Mouse (Mus musculus): ENCODE measurements at regions not wholly inside any gene's neighbourhood (a gene's known extent, or its start where the extent isn't known, plus 50 kb on each side); places are given as distances from the start of the nearest gene placed in this dataset.
"Not testable (repeated sequence)": the region's sequence is repeated elsewhere in the genome, so short reads cannot be mapped to it uniquely, and the experiment has no call there.

DNA sequence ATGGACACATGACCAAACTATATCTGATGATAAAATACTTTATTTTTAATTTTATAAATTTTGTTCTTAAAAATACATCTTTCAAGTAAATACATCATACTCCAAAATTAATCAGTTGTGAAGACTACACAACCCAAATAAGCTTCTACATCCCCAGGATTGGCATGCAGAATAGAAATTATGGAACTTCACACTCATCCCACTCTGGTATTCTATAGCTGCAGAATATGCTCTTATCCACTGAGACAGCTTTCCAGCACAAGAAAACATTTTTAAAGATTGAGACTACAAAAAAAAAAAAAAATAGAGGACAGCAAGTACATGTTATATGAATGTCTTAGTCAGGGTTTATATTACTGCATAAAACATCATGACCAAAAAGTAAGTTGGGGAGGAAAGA, 94.4 kb downstream of the Gm11232 start:
- DNase-seq, result no peak

GRCm38 (mm10) chr4:71640521-71640920, 117.2 kb downstream of the Gm11232 start:
- no peak for DNase-seq

- DNase-seq, result no peak
Measured at GRCm38 (mm10) chr4:71627088-71627487, 130.7 kb downstream of the Gm11232 start.

- no peak for DNase-seq
Measured at GRCm38 (mm10) chr4:71626626-71627025, 131.1 kb downstream of the Gm11232 start.

- no peak for DNase-seq
Measured at GRCm38 (mm10) chr4:71624771-71625170, 133.0 kb downstream of the Gm11232 start.

GRCm38 (mm10) chr4:71613720-71614119, 144.0 kb downstream of the Gm11232 start:
- no peak for DNase-seq

- no peak for DNase-seq
Measured at GRCm38 (mm10) chr4:71585880-71586279, 171.9 kb downstream of the Gm11232 start.

DNA sequence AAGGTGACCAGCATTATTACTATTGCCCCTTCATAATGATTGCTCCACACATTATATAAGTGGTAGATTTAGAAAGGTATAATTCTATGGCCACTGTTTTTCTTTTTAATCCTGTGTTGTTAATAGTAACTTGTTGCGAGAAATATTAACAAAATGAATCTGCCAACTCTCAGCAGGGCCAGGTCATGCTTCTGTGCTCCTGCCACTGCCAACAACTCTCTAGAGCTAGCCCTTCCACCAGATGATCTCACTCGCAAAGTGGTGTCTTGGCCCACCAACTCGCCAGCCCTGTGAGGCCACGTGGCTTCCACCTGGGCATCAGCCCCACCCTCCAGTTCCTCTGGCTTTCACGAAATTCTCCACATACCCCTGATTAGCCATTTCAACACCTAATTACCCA, 197.1 kb downstream of the Gm11232 start:
- DNase-seq, result no peak

- no peak for DNase-seq
Measured at GRCm38 (mm10) chr4:71539200-71539599, 218.6 kb downstream of the Gm11232 start.

- no peak for DNase-seq
Measured at GRCm38 (mm10) chr4:71537971-71538370, 219.8 kb downstream of the Gm11232 start.

DNA sequence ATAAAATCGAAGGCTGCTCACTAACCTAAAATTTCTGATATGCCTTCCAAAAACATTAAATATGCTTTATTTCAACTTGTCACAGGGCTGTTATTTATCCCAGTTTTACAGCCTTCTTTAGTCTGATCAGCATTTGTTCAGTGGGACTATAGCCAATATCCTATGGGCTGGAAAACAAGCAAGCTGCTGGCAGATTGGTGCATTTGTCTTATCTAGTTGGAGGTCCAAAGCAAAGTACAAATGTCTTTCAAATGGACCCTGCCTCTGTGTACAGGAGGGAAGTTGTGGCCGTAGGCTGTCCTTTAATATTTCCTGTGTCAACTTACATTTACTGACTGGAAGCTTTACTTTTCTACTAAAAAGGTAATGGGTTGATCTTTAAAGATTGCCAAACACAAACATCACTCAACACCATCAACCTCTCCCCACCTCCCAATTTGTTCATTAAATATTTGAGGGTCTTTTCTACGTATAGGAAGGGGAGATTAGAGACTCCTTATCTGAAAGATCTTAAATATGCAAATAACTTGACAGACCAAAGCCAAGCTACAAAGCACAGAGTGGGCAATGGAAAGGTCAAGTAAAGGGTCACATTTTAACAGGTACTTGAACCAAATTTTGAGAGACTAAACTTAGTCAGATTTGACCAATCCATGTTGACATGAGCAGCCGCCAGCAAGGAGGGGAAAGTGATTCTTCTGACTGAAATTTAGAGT, 233.4 kb downstream of the Gm11232 start:
- no peak for DNase-seq

DNA sequence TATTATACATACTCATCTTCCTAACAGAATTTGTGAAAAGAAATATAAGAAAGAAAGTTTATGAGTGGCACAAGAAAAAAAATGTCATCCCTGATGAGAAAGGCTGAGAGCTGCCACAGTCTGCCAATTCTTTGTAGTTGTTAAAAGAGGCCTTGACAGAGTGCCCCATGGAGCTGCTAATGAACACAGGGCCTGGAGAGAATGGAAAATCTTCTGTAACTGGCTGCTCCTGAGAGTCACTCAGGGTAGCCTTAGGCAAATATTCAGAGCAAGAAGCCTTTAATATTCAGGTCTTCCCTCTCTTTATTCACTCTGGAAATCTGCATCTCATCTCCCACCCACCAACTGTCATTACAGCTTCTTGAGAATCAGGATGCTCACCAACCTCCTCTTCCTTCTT, 237.0 kb downstream of the Gm11232 start:
- DNase-seq, result no peak

GRCm38 (mm10) chr4:71517921-71518404, 239.8 kb downstream of the Gm11232 start:
- DNase-seq, result no peak

- no peak for DNase-seq
Measured at GRCm38 (mm10) chr4:71506911-71507310, 250.9 kb downstream of the Gm11232 start.

DNA sequence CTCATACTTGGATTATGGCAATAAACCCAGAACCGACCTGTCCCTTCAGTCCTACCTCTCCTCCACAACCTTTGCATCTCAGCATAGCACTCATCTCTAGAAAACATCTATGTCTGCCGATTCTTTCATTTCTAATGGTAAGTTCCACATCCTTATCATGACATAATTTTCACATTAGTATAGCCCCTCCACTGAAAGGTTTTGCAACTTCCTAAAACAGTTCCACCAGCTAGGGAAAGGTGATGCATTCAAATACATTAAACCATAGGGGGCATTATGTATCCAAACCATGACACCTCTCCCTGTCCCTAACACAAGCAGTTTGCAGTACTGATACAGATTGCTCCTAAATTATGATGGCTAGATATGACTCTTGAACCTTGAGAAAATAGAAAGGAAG, 268.0 kb downstream of the Gm11232 start:
- DNase-seq, result no peak

DNA sequence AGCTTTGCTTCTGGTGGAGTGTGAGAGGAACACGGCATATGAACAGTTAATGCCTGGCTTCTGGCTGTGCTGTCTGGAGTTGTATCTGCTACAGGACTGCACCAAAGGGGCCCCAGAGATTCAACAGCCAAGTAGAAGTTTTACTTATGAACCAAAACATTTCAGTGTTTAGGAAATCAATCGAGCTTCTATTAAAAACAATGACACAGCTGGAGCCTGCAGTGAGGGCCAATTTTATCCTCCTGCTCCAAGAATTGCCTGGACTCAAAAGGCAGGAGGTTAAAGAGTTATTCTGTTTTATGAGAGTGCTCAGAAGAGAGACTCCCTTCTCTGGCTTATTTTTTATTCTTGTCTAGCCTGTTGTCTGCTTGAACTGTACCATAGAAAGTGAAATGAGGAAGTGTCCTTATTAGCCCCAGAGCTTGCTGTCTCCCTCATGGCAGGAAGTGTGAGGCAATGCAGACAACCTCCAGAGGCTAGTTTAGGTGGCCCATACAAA, 269.1 kb downstream of the Gm11232 start:
- peak; percentile 4 for DNase-seq

DNA sequence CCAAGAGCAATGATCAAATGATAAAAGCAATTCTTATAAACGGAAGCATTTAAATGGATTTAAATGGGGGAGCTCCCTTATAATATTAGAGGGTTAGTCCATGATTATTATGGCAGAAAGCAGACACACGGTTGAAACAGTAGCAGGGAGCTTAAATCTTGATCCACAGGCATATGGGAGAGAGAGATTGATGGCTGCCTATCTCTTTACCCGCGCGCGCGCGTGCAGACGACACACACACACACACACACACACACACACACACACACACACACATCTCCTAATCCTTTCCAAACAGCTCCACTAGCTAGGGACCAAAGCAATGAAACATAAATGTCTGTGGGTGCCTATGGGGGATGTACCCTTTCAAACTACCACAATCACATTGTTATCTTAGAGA, 269.7 kb downstream of the Gm11232 start:
- no peak for DNase-seq

DNA sequence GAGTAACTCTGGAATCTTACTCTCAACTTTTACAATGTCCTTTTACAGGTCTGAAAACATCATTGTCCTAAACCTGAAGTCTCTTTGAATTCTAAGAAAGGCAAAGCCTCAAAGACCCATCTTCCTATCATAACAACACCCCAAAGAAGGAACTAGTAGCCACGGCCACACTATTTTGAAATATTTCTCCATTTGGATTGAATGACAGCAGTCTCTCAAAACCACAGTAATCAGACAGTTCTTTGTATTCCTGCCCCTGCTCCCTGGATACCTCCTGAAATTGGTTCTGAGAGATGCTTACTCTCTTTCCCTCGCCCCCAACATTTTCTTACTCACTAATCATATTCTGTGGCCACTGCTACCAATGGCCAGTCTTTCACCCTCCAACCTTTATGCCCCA, 276.8 kb downstream of the Gm11232 start:
- no peak for DNase-seq

- DNase-seq, result no peak
Measured at GRCm38 (mm10) chr4:71470580-71470979, 287.2 kb downstream of the Gm11232 start.

DNA sequence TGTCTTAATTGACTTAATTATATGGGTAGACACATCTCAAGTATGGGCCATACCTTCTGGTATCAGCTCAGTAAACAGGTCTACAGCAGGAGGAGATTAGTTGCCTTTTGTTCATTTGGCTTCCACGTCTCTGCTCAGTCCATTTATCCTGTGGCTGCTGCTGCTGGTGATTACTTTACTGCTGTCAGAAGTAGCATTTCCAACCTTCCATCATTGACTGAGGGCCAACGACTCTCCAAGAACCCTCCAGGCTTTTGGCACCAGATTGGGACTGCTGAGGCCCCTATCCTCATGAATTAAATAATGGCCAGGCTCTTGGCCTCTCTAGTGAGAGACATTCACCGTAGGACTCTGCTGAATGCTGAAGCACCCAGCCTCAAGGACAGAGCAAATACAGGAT, 303.0 kb downstream of the Gm11232 start:
- no peak for DNase-seq

DNA sequence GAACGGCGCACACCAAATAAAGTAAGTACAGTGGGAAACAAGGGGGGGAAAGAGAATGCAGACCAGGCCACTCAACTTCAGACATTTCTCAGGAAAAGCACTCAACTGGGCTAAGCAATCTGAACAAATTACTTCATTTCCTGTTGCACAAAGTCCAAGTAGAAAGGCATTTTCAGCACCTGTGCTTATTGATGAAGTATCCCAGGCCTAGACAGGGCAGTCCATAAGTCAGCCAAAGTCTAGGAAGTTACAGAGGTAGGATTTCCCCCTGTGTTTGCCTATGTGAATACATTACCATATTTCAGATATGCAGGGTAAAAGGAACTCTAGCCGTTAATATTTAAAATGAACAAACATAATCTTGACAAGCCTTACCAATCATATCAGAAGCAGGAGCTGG, 304.3 kb downstream of the Gm11232 start:
- DNase-seq, result no peak

DNA sequence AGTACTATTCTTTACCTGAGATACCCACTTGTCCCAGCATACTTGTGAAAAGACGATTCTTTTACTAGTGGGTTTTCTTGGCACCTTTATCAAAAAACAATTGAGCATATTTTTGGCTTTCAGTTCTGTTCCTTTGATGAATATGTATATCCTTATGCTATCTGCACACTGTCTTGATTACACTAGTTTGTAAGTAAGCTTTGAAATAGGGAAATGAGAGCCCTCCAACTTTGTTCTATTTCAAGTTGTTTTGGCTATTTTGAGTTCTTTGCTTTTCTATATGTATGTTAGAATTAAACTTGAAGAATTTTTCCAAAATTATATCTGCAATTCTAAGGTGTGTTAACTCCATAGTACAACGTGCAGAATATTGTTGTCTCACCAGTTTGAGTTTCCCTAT, 311.3 kb downstream of the Gm11232 start:
- no peak for DNase-seq

- no peak for DNase-seq
Measured at GRCm38 (mm10) chr4:71431245-71431929, 326.4 kb downstream of the Gm11232 start.

GRCm38 (mm10) chr4:71422121-71422520, 335.6 kb downstream of the Gm11232 start:
- not testable (repeated sequence) for DNase-seq
